In the genomic region with DNA sequence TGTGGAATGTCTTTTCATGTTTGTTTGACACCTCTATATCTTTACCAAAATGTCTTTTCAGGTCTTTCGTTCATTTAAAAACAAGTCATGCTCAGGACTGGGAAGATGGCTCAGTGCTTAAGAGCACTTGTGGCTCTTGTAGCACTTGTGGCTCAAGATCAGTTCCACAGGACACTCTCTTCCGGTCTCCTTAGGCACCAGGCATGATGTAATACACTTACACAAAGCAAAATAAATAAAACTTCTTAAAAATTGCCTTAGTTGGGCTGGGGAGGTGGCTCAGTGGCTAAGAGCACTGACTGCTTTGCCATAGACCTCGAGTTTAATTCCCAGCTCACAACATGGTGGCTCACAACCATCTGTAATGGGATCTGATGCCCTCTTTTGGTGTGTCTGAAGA, we compare ENCODE assay signal across 26 mouse cellular contexts. TPM values are rescaled to one million over a fixed set of nuclear protein-coding genes. Genes with fewer than 3 reads are reported as not detected.
DNase-seq lines count a peak whose midpoint lies in the region; ATAC-seq and TF ChIP-seq lines count a peak whose summit lies in the region.
"Had no signal": no experiment of that assay in that cellular context is flagged by ENCODE, and none has a peak within 500 bp of the region (broad histone marks: within the 10 kb centered on the region; RNA-seq: fewer than 3 reads in every experiment).

No protein-coding gene starts in this region.

- no peaks in the 10 kb centered on the region for H3K27me3 ChIP-seq in lung, postnatal 0 days (replicated peaks; ENCODE audit: insufficient read depth, low read length)
- H3K27me3 ChIP-seq: CH12.LX, Patski had no signal

- no peaks in the 10 kb centered on the region for H3K4me1 ChIP-seq in lung, postnatal 0 days (ENCODE audit: insufficient read depth, low read depth, low read length)

- no peaks in the 10 kb centered on the region for H3K36me3 ChIP-seq in lung, postnatal 0 days (ENCODE audit: insufficient read depth, low read length)
- H3K36me3 ChIP-seq: G1E had no signal

- 0 out of 2 replicates have a peak, but pooled peaks have one; percentile 20 for ATAC-seq in lung, postnatal 0 days
- ATAC-seq: activated CD4-positive, CD25-positive, alpha-beta regulatory T cell, adult 4 months; CD4-positive, CD25-positive, alpha-beta regulatory T cell, adult 4 months; Patski had no signal

- no peak overlapping the region for H3K4me3 ChIP-seq in lung, postnatal 0 days (ENCODE audit: low read depth, low read length)

- peak; percentile 56 for DNase-seq in heart, adult 11 months
- no peak for DNase-seq in heart, postnatal 4 days
- peak; percentile 75 for DNase-seq in lung, postnatal 0 days (ENCODE audit: low spot score)
- no peak for DNase-seq in lung, postnatal 10 days
- DNase-seq in lung, postnatal 25 days (ENCODE audit: low spot score), result peak; percentile 10
- no peak for DNase-seq in lung, adult 18-20 months
- DNase-seq: adrenal gland, adult 2 months; adrenal gland, adult 8-10 months; adrenal gland, postnatal 10 days; adrenal gland, postnatal 14 days; adrenal gland, postnatal 25 days; adrenal gland, postnatal 36 days; B cell, adult 2 months; cerebellum, adult 11 months; cerebellum, adult 11-12 months; cerebellum, adult 18-20 months had no signal

- no peak overlapping the region for H3K9ac ChIP-seq in lung, postnatal 0 days (replicated peaks; ENCODE audit: low read depth)

- no peaks in the 10 kb centered on the region for H3K9me3 ChIP-seq in lung, postnatal 0 days (ENCODE audit: low read length)
- H3K9me3 ChIP-seq: G1E had no signal

- TF ChIP-seq EP300 in lung, postnatal 0 days (IDR thresholded peaks at IDR 0.05), result peak; percentile 67

- WGBS in lung, postnatal 0 days, result 34% methylated on average over 3 of the region's 3 CpGs

- H3K4me2 ChIP-seq in lung, postnatal 0 days (replicated peaks; ENCODE audit: low read depth, low read length), result no peak overlapping the region

- H3K27ac ChIP-seq in lung, postnatal 0 days (ENCODE audit: low read length), result no peak overlapping the region

- no peak for TF ChIP-seq CTCF in lung, postnatal 0 days (IDR thresholded peaks at IDR 0.05)

RNA-seq across cellular contexts. Expression of gene Zfp691, which starts 12.6 kb away (rescaled TPM):
- total RNA-seq in heart, postnatal 4 days (2021), result 10 to 100 TPM; 13.2 to 17.7 TPM
- 4.6 and 5.8 TPM in 2 replicates for polyA plus RNA-seq in lung, postnatal 0 days (2015; fragmentation: Nextera tagmentation; extraction: Ambion mirVana)

RNA-seq across cellular contexts. Expression of gene Ermap, which starts 28.5 kb away (rescaled TPM):
- under 1 TPM; 0.21 to 0.32 TPM for total RNA-seq in heart, postnatal 4 days (2021)
- 1.9 and 2.2 TPM in 2 replicates for polyA plus RNA-seq in lung, postnatal 0 days (2015; fragmentation: Nextera tagmentation; extraction: Ambion mirVana)
- total RNA-seq: CH12.LX had no signal
- polyA plus RNA-seq: CD4-positive, CD25-positive, alpha-beta regulatory T cell, adult 4 months; Patski had no signal

RNA-seq across cellular contexts. Expression of gene Svbp, which starts 33.7 kb away (rescaled TPM):
- total RNA-seq in heart, postnatal 4 days (2021), result 10 to 100 TPM; 42.8 to 43.2 TPM
- 99.9 and 101 TPM in 2 replicates for polyA plus RNA-seq in lung, postnatal 0 days (2015; fragmentation: Nextera tagmentation; extraction: Ambion mirVana)

RNA-seq across cellular contexts. Expression of gene Slc2a1, which starts 52.8 kb away (rescaled TPM):
- total RNA-seq in heart, postnatal 4 days (2021), result 10 to 100 TPM; 15.2 to 16.2 TPM
- polyA plus RNA-seq in lung, postnatal 0 days (2015; fragmentation: Nextera tagmentation; extraction: Ambion mirVana), result 16.7 and 20.4 TPM in 2 replicates

RNA-seq across cellular contexts. Expression of gene Tmem269, which starts 56.7 kb away (rescaled TPM):
- total RNA-seq in heart, postnatal 4 days (2021), result not detected
- 0.10 and 0.18 TPM in 2 replicates for polyA plus RNA-seq in lung, postnatal 0 days (2015; fragmentation: Nextera tagmentation; extraction: Ambion mirVana)
- total RNA-seq: adrenal gland, adult 18-20 months; adrenal gland, adult 2 months; adrenal gland, postnatal 25 days; adrenal gland, postnatal 36 days; adrenal gland, postnatal 4 days; ES-E14; G1E; MEL had no signal
- polyA plus RNA-seq: C2C12; CD4-positive, CD25-positive, alpha-beta regulatory T cell, adult 4 months; G1E; Patski had no signal

Comparison
In these comparisons a context has a peak if more than half of its experiments do, and no peak if none do; other contexts are left out.
1. DNase-seq: peak in heart, adult 11 months (single experiment), lung, postnatal 0 days (single experiment) and lung, postnatal 25 days (single experiment); none in heart, postnatal 4 days (single experiment), lung, postnatal 10 days (single experiment) and lung, adult 18-20 months (0 of 2).